Mouse (Mus musculus) heart, embryonic 13.5 days (tissue): Measurements from ENCODE around the gene Loxl3. TPM values are rescaled to one million over a fixed set of nuclear protein-coding genes. Genes with fewer than 3 reads are reported as not detected.

Experiments used
- ATAC-seq: fragments of 200-750 bp; cut with Nextera tagmentation; 2 replicates; pipeline ENCODE4 v1.8.0; 2017; ENCODE audit warnings: moderate TSS enrichment; ENCODE audit not compliant: insufficient number of reproducible peaks, low FRiP score, low TSS enrichment; ENCODE audit errors: extremely low read depth
- H3K27ac ChIP-seq: fragments of 300-500 bp; sonication (generic); replicated peaks from 2 replicates; pipeline ENCODE4 v1.5.1; 2015; ENCODE audit warnings: moderate library complexity, mild to moderate bottlenecking, inconsistent platforms
- H3K27me3 ChIP-seq: fragments of 300-500 bp; sonication (generic); replicated peaks from 2 replicates; pipeline ENCODE4 v1.6.1; 2015; ENCODE audit warnings: mild to moderate bottlenecking, inconsistent platforms
- H3K36me3 ChIP-seq: fragments of 300-500 bp; sonication (generic); 2 replicates; pipeline ENCODE4 v1.6.1; 2015; ENCODE audit warnings: mild to moderate bottlenecking, inconsistent platforms
- H3K4me1 ChIP-seq: fragments of 300-500 bp; sonication (generic); 2 replicates; pipeline ENCODE4 v1.6.1; 2015; ENCODE audit warnings: inconsistent platforms
- H3K4me2 ChIP-seq: fragments of 300-500 bp; sonication (generic); 2 replicates; pipeline ENCODE4 v1.6.1; 2015; ENCODE audit warnings: inconsistent platforms, mild to moderate bottlenecking, moderate library complexity
- H3K4me3 ChIP-seq: fragments of 300-500 bp; sonication (generic); 2 replicates; pipeline ENCODE4 v1.5.1; 2015; ENCODE audit warnings: moderate library complexity, mild to moderate bottlenecking, inconsistent platforms
- H3K9ac ChIP-seq: fragments of 300-500 bp; sonication (generic); 2 replicates; pipeline ENCODE4 v1.6.1; 2015; ENCODE audit warnings: inconsistent platforms, mild to moderate bottlenecking, moderate library complexity
- H3K9me3 ChIP-seq: fragments of 300-500 bp; sonication (generic); 2 replicates; pipeline ENCODE4 v1.6.1; 2016; ENCODE audit warnings: inconsistent platforms
- WGBS: fragments of 180-500 bp; shearing (Covaris S2); methylation state at CpG from one replicate; pipeline ENCODE4 v1.1.7; 2015; ENCODE audit warnings: mixed read lengths; 5-methylcytosine and 5-hydroxymethylcytosine counted together
- polyA plus RNA-seq: library from polyadenylated mRNA; unstranded; fragments of >200 nt; fragmentation: Nextera tagmentation; extraction: Ambion mirVana; gene quantifications from 2 replicates; pipeline ENCODE4 v1.2.1, GENCODE M21; 2015

The Loxl3 gene
- 6.9 and 7.1 TPM in 2 replicates for polyA plus RNA-seq

DNA sequence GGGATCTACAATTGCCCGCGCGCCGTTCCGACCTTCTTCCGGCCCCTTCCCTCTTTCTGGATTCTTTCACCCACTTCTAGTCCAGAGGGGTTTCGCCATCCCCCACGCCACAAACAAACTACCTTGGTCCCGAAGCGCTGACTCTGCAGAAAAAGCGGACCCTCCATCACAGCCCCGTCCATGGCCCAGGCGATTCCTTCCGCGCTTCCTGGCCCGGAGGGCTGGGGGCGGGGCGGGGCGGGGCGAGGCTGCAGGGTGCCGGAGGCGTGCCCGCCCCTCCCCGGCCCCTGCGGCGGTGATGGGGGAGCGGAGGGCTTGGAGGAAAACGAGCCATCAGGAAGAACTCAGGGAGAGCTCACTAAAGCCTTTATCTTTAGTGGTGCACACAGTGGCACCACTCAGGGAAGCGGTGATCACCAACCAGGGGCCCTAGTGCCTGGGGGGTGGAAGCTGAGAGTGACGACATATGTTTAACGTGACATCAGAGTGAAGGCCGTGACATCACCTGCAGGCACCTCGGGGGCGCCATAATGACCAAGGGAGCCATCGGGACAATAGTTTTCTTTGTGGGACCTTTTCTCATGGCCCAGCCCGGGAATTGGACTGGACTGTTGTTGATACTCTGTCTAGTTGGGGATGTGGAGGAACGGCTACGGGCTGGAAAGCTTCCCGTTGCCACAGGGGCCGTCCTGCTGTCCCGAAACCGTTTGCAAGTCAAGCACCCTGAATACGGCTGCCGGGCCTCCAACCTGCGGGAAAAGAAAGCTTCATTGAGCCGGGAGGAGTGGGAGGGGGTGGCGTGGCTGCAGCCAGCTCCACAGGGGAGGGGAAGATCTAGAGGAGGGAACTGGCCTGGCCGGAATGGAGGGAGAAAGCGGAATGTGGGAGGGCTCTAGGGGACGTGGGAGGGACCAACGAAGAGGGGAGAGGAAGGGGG, at the start of gene Loxl3, which contains the start of gene Dok1:
Loxl3 (plus strand) TSS at position 925 of the 937 bp plus-strand sequence.
Dok1 (minus strand) TSS at position 223 of the 937 bp plus-strand sequence.
- H3K4me1 ChIP-seq: peaks cover 53% of the 10 kb centered on the region
- H3K27ac ChIP-seq: peak within 1 kb of the TSS; percentile 90
- peaks cover 78% of the 10 kb centered on the region for H3K27me3 ChIP-seq
- peak; percentile 64; the same call in 1 of the 2 replicates for ATAC-seq
- H3K4me3 ChIP-seq: peak within 1 kb of the TSS; percentile 77
- peak within 1 kb of the TSS; percentile 83 for H3K9ac ChIP-seq
- H3K4me2 ChIP-seq: peak within 1 kb of the TSS; percentile 87
- WGBS: under 1% methylated on average over 51 of the region's 51 CpGs
- peaks cover 8% of the 10 kb centered on the region; the same call in 1 of the 2 replicates for H3K36me3 ChIP-seq
- no peaks in the 10 kb centered on the region for H3K9me3 ChIP-seq

DNA sequence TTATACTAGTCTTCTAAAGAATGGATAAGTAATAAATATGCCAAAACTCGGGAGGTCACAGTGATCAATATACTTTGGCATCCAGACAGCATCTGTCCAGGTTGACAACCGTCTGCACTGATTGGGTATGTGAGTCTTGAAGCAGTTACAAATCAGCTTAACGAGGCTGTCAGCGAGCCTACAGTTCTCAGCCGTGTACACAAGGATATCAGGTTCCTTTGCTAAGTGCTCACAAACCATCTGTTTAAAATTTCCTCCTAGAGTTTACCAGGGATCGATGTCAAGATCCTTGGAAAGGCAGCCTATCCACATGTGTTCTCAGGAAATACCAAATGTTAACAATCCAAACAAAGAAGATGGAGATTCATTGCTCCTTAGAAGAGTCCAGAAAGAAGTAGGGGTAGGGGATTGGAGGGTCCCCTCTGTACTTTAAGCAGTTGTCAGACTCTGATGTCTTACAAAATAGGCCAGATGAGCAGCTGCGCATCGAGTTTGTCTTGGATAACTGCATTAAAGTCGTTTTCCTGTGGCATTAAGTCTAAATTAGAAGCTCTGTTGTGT, 46.5 kb upstream of the Loxl3 start:
- Histone ChIP-seq H3K9ac (no peak overlapping the region), H3K27ac (no peak overlapping the region), H3K4me3 (no peak overlapping the region), H3K4me2 (no peak overlapping the region), H3K27me3 (peaks cover 32% of the 10 kb centered on the region), H3K36me3 (no peaks in the 10 kb centered on the region), H3K4me1 (no peaks in the 10 kb centered on the region), H3K9me3 (no peaks in the 10 kb centered on the region)
- WGBS: 33% methylated on average over 9 of the region's 9 CpGs
- ATAC-seq: no peak

DNA sequence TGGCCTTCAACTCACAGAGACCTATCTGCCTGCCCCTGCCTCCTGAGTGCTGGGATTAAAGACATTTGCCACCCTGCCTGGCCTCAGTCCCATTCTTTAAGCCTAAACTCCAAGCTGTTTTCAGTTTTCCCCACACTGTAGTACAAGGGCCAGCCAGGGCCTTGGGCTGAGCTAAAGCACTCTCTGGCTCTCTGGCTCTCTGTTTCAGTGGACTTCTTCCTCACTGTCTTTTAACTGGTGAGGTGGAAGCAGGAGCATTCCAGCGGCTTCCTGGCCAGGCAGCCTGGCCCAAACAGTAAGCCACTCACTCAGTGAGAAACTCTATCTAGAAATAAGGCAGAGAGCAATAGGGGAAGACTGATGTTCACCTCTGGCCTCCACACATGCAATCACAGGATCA, 40.3 kb upstream of the Loxl3 start:
- no peak overlapping the region for H3K27ac ChIP-seq
- no peaks in the 10 kb centered on the region for H3K36me3 ChIP-seq
- H3K4me2 ChIP-seq: no peak overlapping the region
- H3K9me3 ChIP-seq: no peaks in the 10 kb centered on the region
- H3K4me3 ChIP-seq: no peak overlapping the region
- WGBS: 27% methylated on average over 1 of the region's 1 CpGs
- peaks cover 26% of the 10 kb centered on the region for H3K27me3 ChIP-seq
- ATAC-seq: no peak
- H3K9ac ChIP-seq: no peak overlapping the region
- H3K4me1 ChIP-seq: peaks cover 14% of the 10 kb centered on the region

DNA sequence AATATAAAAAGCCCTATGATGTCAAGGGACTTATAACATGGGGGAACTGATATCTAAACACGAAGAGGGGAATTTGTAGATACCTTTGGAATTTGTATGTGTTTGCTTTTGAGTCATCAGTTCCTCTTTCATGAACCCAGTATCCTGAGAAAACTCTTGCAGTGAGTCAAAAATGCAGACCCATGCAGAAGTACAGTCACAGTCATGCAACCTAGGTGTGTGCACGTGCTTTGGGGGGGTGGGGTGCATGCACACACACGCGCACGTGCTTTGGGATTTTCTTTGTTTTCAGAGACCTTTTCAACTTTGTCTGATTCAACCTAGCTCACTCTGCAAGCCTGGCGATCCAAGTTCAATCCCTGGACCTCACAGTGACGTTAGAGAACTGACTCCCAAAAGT, 39.6 kb upstream of the Loxl3 start:
- Histone ChIP-seq H3K27ac (no peak overlapping the region), H3K36me3 (no peaks in the 10 kb centered on the region), H3K4me1 (peaks cover 14% of the 10 kb centered on the region), H3K4me3 (no peak overlapping the region), H3K9me3 (no peaks in the 10 kb centered on the region), H3K9ac (no peak overlapping the region), H3K27me3 (peaks cover 29% of the 10 kb centered on the region), H3K4me2 (no peak overlapping the region)
- no peak for ATAC-seq
- WGBS: 69% methylated on average over 7 of the region's 7 CpGs

DNA sequence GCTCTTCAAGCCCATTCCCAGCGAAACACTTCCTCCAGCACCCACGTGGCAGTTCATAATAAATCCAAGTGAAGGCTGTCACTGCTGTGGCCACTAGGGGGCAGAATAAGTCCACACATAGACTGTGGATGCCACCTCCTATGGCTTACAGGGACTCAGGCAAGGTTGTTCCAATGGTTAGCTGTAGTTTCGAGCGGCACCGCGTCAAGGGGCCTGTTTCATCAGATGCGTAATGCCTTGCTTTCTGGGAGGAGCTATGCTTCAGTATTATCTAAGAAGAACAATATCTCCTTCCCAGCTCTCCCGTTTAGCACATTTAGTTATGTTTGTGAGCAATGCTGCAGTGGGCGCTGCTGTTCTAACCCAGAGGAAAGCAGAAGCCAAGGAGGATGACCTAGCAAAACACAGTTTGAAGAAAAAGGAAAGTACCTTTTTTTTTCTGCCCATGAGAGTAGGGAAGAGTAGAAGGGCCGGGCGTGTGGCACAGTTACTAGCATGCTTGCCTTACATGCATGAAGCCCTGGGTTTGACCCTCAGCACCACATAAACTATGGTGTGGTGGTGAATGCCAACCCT, 37.1 kb upstream of the Loxl3 start:
- Histone ChIP-seq H3K27me3 (peaks cover 13% of the 10 kb centered on the region), H3K4me3 (peak overlapping the region; percentile 24), H3K4me2 (peak overlapping the region; percentile 60), H3K9me3 (no peaks in the 10 kb centered on the region), H3K9ac (peak overlapping the region; percentile 54), H3K4me1 (peaks cover 14% of the 10 kb centered on the region), H3K27ac (peak overlapping the region; percentile 80), H3K36me3 (no peaks in the 10 kb centered on the region)
- peak; percentile 78 for ATAC-seq
- 8% methylated on average over 11 of the region's 11 CpGs for WGBS

DNA sequence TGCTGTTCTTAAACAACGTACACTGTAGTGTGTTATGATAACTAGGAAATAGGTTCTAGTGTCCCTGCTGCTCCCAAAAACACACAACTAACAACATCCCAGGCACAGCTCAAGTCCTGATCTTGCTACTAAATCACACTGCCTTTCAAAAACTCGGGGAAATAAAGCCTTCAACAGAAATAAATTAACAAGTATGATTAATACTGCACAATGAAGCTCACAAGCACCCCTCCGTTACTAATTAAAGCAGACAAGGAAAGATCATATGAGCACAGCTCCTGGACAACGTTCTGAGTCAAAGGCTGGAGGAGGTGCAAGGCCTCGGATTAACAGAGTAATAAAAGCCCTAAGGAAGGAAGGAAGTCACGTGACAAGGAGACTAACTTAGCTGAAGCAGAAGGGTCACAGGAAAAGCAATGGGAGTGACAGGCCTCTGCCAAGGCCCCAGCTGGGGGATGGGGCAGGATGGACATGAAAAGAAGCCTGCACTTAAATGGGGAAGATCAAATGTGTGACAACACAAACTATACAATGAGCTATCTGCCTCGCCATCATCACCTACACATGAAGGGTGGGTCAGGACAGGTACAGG, 36.4 kb upstream of the Loxl3 start:
- no peak; the same call in 1 of the 2 replicates for ATAC-seq

DNA sequence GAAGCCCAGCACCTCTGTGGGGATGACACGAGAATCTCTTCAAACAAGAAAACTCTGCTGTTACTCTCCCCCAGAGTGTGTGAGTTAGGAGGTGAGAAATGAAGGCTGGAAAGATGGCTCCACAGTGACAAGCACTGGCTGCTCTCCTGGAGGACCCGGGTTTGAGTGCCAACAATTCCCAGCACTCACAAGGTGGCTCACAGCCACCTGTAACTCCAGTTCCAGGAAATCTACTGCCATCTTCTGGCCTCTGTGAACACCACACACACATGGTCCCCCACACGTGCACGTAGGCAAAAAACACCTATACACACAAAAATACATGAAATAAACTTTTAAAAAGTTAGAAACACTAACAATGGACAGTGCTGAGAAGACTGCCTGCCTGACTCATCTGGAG, 35.6 kb upstream of the Loxl3 start:
- peaks cover 12% of the 10 kb centered on the region for H3K27me3 ChIP-seq

More for the DNA sequence above, 36.4 kb upstream of the Loxl3 start:
- H3K9me3 ChIP-seq: no peaks in the 10 kb centered on the region
- H3K27ac ChIP-seq: peak overlapping the region; percentile 80
- H3K27me3 ChIP-seq: peaks cover 12% of the 10 kb centered on the region
- H3K4me3 ChIP-seq: no peak overlapping the region
- WGBS: 49% methylated on average over 7 of the region's 7 CpGs
- peak overlapping the region; percentile 60; the same call in 1 of the 2 replicates for H3K4me2 ChIP-seq
- peak overlapping the region; percentile 54 for H3K9ac ChIP-seq
- no peaks in the 10 kb centered on the region for H3K36me3 ChIP-seq
- H3K4me1 ChIP-seq: peaks cover 14% of the 10 kb centered on the region

DNA sequence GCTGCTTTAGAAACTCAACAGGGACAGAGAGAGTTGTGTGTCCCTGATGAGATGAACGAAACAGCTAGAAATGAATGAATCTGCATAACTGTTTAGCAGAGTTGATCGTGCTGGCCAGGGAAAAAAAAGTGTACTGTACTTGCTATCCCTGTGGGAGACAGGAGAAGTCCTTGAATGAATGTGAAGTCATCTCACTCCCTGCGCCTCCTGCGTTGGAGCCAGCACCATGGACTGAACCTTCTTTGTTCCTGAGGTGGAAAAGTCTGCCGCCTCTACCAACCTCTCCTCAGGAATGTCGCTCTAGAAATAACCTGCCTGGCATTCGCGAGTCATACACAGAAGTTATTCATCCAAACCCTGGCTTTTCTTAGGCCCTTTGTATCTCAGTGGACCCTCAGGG, 34.0 kb upstream of the Loxl3 start:
- no peak for ATAC-seq
- H3K27ac ChIP-seq: no peak overlapping the region
- WGBS: 42% methylated on average over 8 of the region's 8 CpGs

More for the DNA sequence above, 35.6 kb upstream of the Loxl3 start:
- peaks cover 14% of the 10 kb centered on the region for H3K4me1 ChIP-seq
- H3K9me3 ChIP-seq: no peaks in the 10 kb centered on the region
- H3K4me3 ChIP-seq: no peak overlapping the region
- WGBS: 72% methylated on average over 4 of the region's 4 CpGs
- ATAC-seq: no peak
- H3K36me3 ChIP-seq: no peaks in the 10 kb centered on the region
- no peak overlapping the region for H3K4me2 ChIP-seq
- H3K9ac ChIP-seq: no peak overlapping the region
- H3K27ac ChIP-seq: peak overlapping the region; percentile 80

DNA sequence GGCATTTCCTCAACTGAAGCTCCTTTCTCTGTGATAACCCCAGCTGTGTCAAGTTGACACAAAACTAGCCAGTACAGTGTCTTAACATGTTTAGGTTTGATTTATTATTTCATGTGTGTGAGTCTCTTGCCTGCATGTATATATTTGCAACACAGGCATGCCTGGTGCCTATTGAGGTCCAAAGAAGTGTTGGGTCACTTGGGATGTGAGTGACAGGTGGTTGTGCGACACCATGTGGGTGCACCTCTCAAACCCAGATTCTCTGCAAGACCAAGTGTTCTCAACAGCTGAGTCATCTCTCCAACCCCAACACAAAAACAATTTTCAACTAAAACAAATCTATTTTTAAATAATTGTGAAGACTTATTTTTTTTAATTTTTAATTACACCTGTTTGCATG, 30.9 kb upstream of the Loxl3 start:
- Histone ChIP-seq H3K27ac (no peak overlapping the region), H3K4me1 (peaks cover 18% of the 10 kb centered on the region), H3K9ac (no peak overlapping the region), H3K4me2 (no peak overlapping the region), H3K36me3 (no peaks in the 10 kb centered on the region), H3K4me3 (no peak overlapping the region), H3K9me3 (no peaks in the 10 kb centered on the region), H3K27me3 (peaks cover 3% of the 10 kb centered on the region; the same call in 1 of the 2 replicates)
- no peak for ATAC-seq
- 93% methylated on average over 1 of the region's 1 CpGs for WGBS

More for the DNA sequence above, 34.0 kb upstream of the Loxl3 start:
- Histone ChIP-seq H3K4me1 (peaks cover 26% of the 10 kb centered on the region), H3K27me3 (peaks cover 7% of the 10 kb centered on the region), H3K36me3 (no peaks in the 10 kb centered on the region), H3K4me2 (no peak overlapping the region), H3K4me3 (no peak overlapping the region), H3K9ac (no peak overlapping the region), H3K9me3 (no peaks in the 10 kb centered on the region)

DNA sequence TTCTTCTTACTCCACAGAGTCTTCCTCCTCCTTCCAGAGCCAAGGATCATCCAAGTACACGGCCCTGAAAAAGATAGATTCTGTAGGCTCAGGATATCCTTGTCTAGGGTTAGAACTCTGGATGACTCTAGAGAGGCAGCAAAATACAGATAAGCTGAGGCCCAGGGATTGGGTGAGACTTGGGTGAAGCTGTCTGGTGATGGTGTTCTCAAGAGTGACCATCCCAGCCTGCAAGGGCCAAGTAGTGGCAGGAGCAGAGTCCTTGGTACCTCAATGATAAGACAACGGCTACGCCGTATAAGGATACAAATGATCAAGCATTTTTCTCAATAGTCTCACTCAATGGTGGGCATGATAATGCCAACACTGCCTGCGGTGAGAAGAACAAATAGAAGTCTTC, 30.1 kb upstream of the Loxl3 start:
- no peak for ATAC-seq
- Histone ChIP-seq H3K9me3 (no peaks in the 10 kb centered on the region), H3K4me2 (no peak overlapping the region), H3K27me3 (peaks cover 3% of the 10 kb centered on the region; the same call in 1 of the 2 replicates), H3K4me1 (peaks cover 18% of the 10 kb centered on the region), H3K9ac (no peak overlapping the region), H3K36me3 (no peaks in the 10 kb centered on the region), H3K4me3 (no peak overlapping the region), H3K27ac (no peak overlapping the region)
- 79% methylated on average over 5 of the region's 5 CpGs for WGBS

DNA sequence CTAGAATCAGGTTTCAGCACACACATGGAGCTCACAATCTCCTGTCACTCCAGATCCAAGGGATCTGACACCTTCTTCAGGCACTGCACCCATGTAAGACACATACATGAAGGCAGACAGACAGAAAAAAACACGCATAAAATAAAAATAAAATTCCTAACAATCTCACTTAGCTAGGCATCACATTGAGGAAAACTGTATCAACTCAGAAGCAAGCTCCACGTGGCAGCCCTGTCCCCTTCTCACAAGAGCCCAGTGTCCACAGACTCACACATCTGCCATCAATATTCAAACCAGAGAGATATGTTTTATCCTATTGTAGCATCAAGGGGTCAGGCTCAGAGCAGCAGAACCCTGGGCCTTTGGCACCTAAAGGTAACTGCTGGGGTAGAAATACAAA, 29.7 kb upstream of the Loxl3 start:
- Histone ChIP-seq H3K4me2 (peak overlapping the region; percentile 27), H3K27ac (peak overlapping the region; percentile 62), H3K9ac (peak overlapping the region; percentile 50; the same call in 1 of the 2 replicates), H3K36me3 (no peaks in the 10 kb centered on the region), H3K4me3 (no peak overlapping the region), H3K27me3 (peaks cover under 1% of the 10 kb centered on the region; the same call in 1 of the 2 replicates), H3K9me3 (no peaks in the 10 kb centered on the region), H3K4me1 (peaks cover 18% of the 10 kb centered on the region)
- no peak for ATAC-seq
- 72% methylated on average over 2 of the region's 2 CpGs for WGBS
